Mouse (Mus musculus) bone marrow macrophage, adult 2 months (primary cell): Measurements from ENCODE around the gene Fosl2.
A peak's percentile ranks its signal among the peaks of the same experiment; 100 is the strongest.

ENCODE experiments used
- CTCF ChIP-seq: IDR thresholded peaks from 2 replicates; pipeline ENCODE4 v1.5.1; 2012; ENCODE audit warnings: low read depth, mild to moderate bottlenecking, low read length, moderate library complexity
- POLR2A ChIP-seq: IDR thresholded peaks from 2 replicates; pipeline ENCODE4 v1.6.1; 2012; ENCODE audit warnings: mild to moderate bottlenecking, low read depth, low read length, borderline replicate concordance

DNA sequence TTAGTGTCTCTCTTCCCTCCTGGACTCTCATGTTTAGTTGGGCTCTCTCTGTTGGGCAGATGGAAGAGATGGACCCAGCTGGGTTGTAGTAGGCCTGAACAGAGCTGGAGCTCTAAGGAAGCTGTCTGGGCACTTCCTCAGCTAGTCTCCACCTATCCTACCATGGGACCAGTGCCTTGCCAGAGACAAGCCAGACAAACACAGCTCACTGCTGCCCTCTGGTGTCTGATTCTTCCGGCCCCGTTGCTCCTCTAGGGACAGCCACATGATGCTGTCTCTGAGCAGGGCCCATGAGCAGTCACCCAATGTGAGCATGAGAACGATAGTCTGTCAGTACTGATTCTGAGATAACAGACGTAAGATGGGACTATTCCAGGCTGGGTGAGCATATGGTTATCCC, 62.1 kb downstream of the Fosl2 start:
- TF ChIP-seq CTCF, result peak; percentile 66
- no peak for TF ChIP-seq POLR2A
